Mouse (Mus musculus): Measurements from ENCODE around the gene Ip6k3. TPM values are rescaled to one million over a fixed set of nuclear protein-coding genes. Genes with fewer than 3 reads are reported as not detected.

Gene Ip6k3
- polyA plus RNA-seq, 3 experiments from 2014 or later = not detected

GRCm38 (mm10) chr17:27121266-27121665, 46.3 kb downstream of the Ip6k3 start:
- ATAC-seq = no peak

GRCm38 (mm10) chr17:27120561-27121024, 47.0 kb downstream of the Ip6k3 start:
- no peak for ATAC-seq

- ATAC-seq = no peak
Measured at GRCm38 (mm10) chr17:27119954-27120353, 47.6 kb downstream of the Ip6k3 start.

GRCm38 (mm10) chr17:27119540-27119895, 48.1 kb downstream of the Ip6k3 start:
- no peak for ATAC-seq

GRCm38 (mm10) chr17:27118676-27119539, 48.7 kb downstream of the Ip6k3 start:
- ATAC-seq = no peak

GRCm38 (mm10) chr17:27110072-27110471, 57.5 kb downstream of the Ip6k3 start:
- ATAC-seq = no peak

- ATAC-seq = no peak
Measured at GRCm38 (mm10) chr17:27107936-27108335, 59.7 kb downstream of the Ip6k3 start.

- ATAC-seq = no peak
Measured at GRCm38 (mm10) chr17:27106745-27107144, 60.9 kb downstream of the Ip6k3 start.

GRCm38 (mm10) chr17:27105698-27106470, 61.7 kb downstream of the Ip6k3 start:
- no peak for ATAC-seq

- ATAC-seq = no peak
Measured at GRCm38 (mm10) chr17:27101675-27102074, 65.9 kb downstream of the Ip6k3 start.

GRCm38 (mm10) chr17:27095690-27096089, 71.9 kb downstream of the Ip6k3 start:
- no peak for ATAC-seq

Other genes starting within 250 kb of the Ip6k3 start
- gene Phf1, start 234.7 kb downstream of the Ip6k3 start, polyA plus RNA-seq (2017; shearing (Covaris generic)) = 10 to 100 TPM in 2 of 3 experiments, 1 to 10 TPM in 1; 8.2 to 17.5 (median 14.2) TPM
- 100 to 1,000 TPM; 132 to 166 (median 135) TPM for gene Cuta, start 228.2 kb downstream of the Ip6k3 start, polyA plus RNA-seq (2017; shearing (Covaris generic))
- not detected for gene Syngap1, start 226.5 kb downstream of the Ip6k3 start, polyA plus RNA-seq (2017; shearing (Covaris generic))
- gene Zbtb9, start 194.6 kb downstream of the Ip6k3 start, polyA plus RNA-seq (2017; shearing (Covaris generic)) = 10 to 100 TPM in 1 of 3 experiments, 1 to 10 TPM in 2; 9.0 to 11.1 (median 9.3) TPM
- 10 to 100 TPM in 1 of 3 experiments, 1 to 10 TPM in 2; 5.1 to 23.3 (median 6.8) TPM for gene Bak1, start 138.8 kb downstream of the Ip6k3 start, polyA plus RNA-seq (2017; shearing (Covaris generic))
- 1 to 10 TPM; 3.9 to 8.2 (median 7.1) TPM for gene Itpr3, start 110.5 kb downstream of the Ip6k3 start, polyA plus RNA-seq (2017; shearing (Covaris generic))
- gene Uqcc2, start 33.9 kb downstream of the Ip6k3 start, polyA plus RNA-seq (2017; shearing (Covaris generic)) = 100 to 1,000 TPM; 123 to 139 (median 128) TPM
- 10 to 100 TPM in 2 of 3 experiments, 1 to 10 TPM in 1; 9.2 to 13.0 (median 11.9) TPM for gene Lemd2, start 36.7 kb upstream of the Ip6k3 start, polyA plus RNA-seq (2017; shearing (Covaris generic))